Mouse (Mus musculus) G1E-ER4 (cell line): ENCODE data around the gene Med13. TPM values are rescaled to one million over a fixed set of nuclear protein-coding genes. Genes with fewer than 3 reads are reported as not detected.

Experiments
- GATA1 ChIP-seq: IDR thresholded peaks from one replicate; pipeline ENCODE4 v1.8.0; 2012; ENCODE audit warnings: low read length, inconsistent platforms
- polyA plus RNA-seq: library from polyadenylated mRNA; stranded (reverse); fragments of >175 nt; gene quantifications from 2 replicates; pipeline ENCODE4 v1.2.3, GENCODE M21; 2012

Gene Med13
- polyA plus RNA-seq, 1 experiment = 1.4 TPM

- no peak for TF ChIP-seq GATA1
Measured at GRCm38 (mm10) chr11:86384141-86384540, 26.7 kb upstream of the Med13 start.

DNA sequence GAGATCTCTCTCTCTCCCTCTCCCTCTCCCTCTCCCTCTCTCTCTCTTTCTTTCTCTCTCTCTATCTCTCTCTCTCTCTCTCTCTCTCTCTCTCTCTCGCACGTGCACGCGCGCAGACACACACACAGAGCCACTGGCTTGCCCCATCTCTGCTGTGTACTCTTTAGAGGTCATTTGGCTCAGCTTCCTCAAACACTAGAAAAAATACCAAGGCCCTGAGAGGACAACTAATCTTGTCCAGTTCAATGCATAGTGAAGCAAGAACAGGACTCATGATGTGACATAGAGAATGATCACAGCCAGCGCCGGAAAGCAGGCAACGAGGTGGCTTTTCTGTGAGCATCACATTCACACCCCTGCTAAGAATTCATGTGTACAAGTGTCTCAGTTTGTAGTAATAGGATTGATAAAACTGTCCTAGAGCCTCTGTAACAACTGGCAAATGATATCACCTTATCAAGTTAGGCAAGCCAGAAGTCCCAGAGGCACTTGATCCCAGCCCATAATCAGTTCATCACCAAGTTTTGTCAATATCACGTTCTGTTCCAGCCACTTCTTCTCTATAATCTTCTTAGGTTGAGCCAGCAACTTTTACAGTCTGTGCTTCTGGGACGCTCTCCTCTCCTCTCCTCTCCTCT lies 25.2 kb upstream of the Med13 start:
- TF ChIP-seq GATA1 = peak; percentile 17

DNA sequence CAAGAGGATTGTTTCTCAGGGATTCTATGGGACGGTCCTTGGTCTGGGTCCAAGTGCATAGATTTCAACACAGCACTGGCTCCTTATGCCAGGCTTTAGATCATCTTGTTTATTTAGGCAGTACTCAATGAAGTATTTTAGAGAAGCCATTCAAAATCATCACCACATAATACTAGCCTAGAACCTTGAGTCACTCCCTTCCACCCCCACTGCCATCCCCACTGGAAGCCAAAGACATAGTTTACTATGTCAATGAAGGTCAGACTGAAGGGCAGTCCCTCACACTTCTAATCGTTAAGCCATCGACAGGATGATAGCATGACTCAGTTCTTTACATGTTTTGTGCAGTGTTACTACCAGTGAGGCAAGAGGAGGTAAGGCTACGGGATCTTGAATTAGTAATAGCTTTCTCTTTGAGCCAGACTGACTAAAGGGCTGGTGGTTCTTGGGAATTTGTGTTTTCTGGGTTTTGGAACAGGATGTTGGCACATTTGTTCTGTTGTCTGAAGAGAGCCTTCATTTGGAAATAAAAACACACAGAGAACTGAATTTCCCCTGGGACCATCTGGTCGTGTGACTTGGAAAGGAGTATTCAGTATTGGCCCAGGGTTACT lies 24.2 kb upstream of the Med13 start:
- no peak for TF ChIP-seq GATA1

DNA sequence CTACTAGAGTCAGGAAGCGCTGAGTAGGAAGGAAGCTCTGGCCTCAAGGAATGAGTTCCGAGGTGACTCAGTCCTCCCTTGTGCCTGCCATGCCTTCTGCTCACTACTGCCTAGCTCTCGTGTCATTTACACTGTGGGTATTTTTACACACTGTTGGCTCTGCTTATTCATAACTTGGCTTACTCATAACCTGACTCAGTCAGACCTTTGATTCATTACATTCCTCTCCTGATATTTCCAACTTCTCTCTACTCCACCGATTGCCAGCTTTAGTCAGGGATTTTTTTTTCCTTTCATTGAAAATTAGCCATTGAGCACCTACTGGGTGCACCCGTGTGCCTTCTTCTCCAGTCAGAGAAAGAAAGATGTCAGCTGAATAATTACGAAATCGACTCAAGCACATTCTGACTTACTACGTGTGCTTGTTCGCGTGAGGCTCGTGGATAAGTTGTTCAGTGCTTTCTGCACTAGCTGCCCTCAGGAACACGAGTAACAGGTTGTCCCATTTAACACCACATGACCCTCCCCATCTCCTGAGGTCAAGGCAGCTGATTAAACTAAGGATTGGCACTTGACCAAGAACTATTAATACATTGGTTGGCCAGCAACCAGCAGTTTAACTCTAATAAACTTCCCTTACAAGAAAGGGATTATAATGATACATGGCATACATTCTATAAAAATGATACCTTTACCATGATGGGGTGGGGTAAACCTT lies 23.3 kb upstream of the Med13 start:
- TF ChIP-seq GATA1 = no peak

DNA sequence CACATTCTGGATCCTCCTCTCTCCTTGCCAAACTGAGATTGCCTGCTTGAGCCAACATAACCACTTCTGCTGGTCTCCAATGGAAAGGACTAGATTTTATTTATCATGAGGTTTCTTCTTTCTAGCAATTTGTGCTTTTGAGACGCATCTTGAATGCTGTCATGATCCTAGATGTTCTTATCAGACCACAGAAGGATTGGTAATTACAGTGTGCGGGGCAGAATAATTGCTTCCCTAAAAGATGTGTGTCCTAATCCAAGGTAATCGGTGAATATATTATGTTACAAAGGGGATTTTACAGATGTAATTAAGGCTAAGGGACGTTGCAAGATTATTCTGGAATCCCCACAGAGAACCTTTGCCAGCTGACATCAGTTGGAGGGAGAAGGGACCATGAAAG lies 21.6 kb upstream of the Med13 start:
- no peak for TF ChIP-seq GATA1

DNA sequence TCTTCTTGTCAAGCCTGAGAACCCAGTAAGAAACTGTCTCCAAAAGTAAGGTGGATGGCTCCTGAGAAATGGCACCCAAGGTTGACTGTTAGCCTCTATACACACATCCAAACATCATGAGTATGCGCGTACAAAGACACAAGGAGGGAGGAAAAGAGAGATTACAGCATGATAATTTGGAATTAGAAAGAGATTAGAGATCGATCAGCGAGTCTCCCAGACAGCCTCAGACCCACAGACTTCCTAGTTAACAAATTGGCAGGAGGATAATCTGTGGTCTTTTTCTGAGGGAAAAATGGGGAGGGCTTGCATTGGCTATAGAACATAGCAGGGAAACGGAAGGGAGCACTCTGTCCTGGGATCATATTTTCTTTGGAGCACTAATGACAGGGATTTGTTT lies 20.4 kb upstream of the Med13 start:
- no peak for TF ChIP-seq GATA1

DNA sequence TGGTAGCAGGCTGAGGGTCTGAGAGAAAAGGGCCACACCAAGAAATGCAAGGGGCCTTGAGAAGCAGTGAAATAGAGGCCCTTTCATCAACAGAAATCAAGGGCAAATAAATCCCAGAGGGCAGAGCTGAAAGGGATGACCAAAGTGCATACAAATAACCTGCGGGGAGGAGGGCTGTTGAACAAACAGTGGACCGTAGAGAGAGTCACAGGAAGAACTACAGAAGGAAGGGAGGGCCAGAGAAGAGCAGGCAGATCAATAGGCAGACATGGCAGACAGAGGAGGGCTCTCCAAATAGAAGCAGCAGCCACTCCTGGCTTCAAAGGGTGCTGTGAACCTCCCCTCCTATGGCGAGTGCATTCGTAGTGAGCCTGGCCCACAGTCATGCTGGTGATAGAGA lies 19.3 kb upstream of the Med13 start:
- TF ChIP-seq GATA1 = no peak

DNA sequence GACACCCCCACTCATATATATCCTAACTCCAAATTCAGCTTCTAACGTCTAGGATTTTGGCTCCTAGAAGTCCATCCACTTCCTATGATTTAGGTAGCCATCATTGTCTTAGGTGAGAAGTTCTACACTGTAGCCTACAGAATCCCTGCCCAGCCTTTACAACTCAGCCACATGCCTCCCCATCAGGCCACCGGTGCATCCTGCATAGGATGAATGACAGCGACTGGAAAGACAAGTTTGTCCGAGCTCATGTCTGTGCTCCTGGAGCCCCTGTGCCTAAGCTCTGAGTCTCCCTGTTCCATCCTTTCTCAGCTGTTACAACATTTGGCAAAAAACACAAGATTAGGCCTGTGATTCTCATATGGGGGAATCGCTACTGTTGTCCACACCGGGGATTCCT lies 17.7 kb upstream of the Med13 start:
- TF ChIP-seq GATA1 = no peak

GRCm38 (mm10) chr11:86371266-86371665 lies 13.9 kb upstream of the Med13 start:
- no peak for TF ChIP-seq GATA1

DNA sequence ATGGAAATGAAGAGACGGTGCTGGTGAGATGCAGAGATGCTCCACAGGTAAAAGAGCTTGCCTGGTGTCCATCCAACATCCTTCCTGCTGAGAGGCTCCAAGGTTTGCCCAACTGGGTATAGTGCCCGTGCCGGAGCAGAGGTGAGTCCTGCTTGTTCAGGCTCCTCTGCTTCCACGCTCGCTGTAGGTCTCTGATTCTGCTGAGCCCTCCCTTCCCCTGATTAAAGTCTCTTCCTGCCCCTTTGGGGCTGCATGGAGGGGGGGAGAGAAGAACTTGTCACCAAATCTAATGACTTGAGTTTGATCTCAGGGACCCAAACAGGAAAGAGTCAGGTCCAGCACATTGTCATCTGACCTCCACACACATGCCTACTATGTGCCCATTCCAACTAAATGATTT lies 12.5 kb upstream of the Med13 start:
- TF ChIP-seq GATA1 = no peak

GRCm38 (mm10) chr11:86369003-86369402 lies 11.6 kb upstream of the Med13 start:
- no peak for TF ChIP-seq GATA1

GRCm38 (mm10) chr11:86364709-86365452 lies 7.5 kb upstream of the Med13 start:
- TF ChIP-seq GATA1 = no peak

DNA sequence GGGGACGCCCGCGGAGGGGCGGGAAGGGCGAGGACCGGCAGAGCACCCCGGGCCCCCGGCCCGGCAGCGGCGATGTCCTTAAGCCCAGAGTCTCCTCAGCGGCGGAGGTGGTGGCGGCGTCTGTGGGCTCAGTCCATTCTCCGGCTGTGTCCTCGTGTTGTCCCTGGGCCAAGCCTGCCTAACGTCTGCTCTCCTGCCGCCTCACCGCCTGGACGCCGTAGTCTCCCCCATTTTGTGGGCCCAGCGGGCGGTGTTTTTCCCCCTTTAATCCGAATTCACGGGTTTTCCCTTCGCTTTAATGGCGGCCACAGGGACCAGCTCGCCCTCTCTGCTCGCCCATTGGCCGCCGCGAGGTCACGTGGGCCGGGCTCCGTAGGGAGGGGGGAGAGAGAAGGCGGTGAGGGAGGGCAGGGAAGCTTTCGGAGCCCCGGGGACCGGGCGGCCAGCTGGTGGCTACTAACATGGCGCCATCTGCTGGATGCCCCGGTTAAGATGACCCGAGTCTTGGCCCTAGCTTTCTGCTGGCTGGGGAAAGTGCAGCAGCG lies 654 bp upstream of the Med13 start:
- TF ChIP-seq GATA1 = no peak

DNA sequence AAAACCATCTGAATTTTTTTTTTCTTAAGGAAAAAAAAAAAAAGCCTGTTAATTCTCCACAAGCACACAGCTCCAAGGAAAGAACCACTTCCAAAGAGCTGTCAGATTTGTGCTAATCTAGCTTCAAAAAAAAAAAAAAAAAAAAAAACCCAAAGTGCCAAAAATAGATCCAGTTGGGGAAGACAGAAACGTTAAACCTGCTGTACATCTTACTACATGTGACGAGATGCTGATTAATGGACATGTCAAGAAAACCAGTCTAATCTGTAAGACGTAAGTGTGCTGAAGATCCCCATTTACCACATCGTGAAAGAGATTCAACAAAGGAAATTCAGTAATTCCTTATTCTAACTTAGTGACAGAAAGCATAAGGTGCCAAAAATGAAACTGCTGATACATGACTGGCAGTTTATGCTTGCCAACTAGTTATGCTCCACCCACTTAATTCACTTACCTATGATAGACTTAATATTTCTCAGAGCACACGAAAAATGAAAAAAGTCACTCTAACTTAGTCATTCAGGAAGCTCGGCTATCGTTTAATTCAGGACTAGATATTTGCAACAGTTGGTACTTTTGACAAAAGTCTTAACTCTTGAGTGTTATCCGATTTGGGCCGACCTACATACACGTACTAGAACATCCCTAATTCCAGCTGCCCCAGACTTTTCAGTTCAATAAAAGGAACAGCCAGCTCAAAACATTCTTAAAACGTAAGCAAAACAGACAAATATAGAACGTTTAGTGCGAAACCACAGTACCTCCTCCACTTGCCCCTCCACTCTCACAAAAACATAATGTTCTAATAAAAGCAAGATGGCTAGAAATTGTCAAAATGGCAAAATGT lies 1.2 kb downstream of the Med13 start:
- no peak for TF ChIP-seq GATA1

GRCm38 (mm10) chr11:86353586-86353985 lies 3.8 kb downstream of the Med13 start:
- no peak for TF ChIP-seq GATA1

DNA sequence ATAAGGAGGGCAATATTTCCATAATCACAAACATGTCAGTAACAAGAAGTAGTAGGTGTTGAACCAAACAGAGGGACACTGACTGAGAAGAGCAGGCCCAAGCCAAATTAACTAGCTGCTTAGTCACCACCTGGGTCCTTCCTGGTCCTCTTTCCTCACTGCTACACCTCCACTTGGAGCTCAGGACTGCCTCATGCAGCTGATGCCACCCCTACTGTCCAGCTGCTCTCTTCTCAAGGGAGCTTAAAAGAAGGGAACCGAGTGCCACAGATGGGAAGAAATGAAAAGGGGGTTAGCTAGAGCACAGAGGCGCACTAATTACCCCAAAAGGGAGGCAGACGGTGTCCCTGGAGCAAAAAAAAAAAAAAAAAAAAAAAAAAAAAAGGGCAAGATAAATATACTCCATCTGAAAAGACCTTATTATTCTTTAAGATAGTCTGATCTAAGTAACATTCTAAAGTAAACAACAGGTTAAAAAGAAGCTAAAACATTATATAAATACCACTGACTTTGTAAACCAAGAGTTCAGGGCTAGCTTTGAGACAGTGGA lies 5.6 kb downstream of the Med13 start:
- no peak for TF ChIP-seq GATA1
